Mouse (Mus musculus) stomach, postnatal 0 days (tissue): ENCODE results near the gene Zc3h15.

Experiments used
- CTCF ChIP-seq: IDR thresholded peaks from 2 replicates; pipeline ENCODE4 v1.5.1; 2016; ENCODE audit warnings: antibody characterized with exemption, low read depth, mild to moderate bottlenecking, moderate library complexity
- EP300 ChIP-seq: optimal IDR thresholded peaks from 2 replicates; pipeline ENCODE3; 2016; ENCODE audit warnings: antibody characterized with exemption

DNA sequence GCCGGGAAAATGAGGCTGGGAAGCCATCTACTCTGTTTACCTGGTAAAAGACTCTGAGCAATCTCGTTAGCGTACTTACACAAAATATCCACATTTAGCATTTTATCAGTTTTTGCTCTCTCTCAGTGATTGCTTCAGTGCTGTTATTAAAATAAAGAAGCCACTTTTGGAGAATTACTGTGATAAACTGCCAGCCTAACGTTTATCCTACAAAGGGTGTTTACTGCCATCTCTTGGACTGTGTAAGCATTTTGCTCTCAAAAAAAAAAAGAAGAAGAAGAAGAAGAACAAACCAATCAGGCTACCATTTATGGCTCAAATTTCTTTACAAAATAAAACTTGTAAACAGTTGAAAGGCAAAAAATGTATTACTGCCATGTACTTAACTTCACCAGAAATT lies 20.2 kb upstream of the Zc3h15 start:
- TF ChIP-seq CTCF (peak; percentile 26), EP300 (no peak)
